Mouse (Mus musculus): ENCODE data around the gene Gm49387.
"Not testable (repeated sequence)": the region's sequence is repeated elsewhere in the genome, so short reads cannot be mapped to it uniquely, and the experiment has no call there.

Gene Gm49387

GRCm38 (mm10) chr14:31640890-31641505, 320 bp upstream of the Gm49387 start, which contains the start of the genes Btd and Hacl1:
TSS of gene Btd (plus strand) at chr14:31641028.
TSS of gene Hacl1 (minus strand) at chr14:31641286.
- DNase-seq (ENCODE audit: low read depth): peak; percentile 92

DNA sequence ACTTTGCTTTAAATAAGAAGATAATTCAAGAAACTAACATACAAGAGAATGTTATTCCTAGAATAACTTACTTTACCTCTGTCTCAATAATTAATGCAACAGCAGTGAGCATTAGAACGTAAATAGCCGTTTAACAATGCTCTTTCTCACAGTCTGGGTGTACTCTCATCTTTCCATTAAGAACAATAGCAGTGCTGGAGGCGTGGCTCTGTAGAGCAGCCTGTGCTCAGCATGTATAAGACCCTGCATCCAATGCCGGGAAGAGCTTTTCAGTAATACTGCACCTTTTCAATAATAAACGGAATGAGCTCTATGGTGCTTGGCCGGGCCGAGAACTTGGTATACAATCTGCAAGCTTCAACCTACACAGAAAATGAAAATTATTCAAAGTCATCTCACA, 10.0 kb downstream of the Gm49387 start:
- no peak for DNase-seq (ENCODE audit: low read depth)

DNA sequence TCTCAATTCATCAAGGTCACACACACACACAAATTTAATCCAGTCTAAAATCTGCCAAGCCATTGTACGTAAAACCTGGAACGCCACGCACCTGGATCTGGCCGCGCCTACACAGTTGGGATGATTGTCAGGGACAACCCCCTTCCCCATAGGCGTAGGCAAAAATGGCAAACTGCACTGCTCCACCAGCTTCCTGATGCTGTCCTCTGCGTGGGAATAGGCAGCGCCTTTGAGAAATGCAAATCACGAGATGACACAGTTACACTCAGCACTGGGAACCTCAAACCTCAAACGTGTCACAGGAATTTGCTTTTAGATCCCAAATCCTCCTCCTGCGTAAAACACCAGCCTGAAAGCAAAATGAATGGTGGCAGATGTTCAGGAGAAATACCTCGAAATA, 17.9 kb downstream of the Gm49387 start:
- DNase-seq (ENCODE audit: low read depth): no peak

DNA sequence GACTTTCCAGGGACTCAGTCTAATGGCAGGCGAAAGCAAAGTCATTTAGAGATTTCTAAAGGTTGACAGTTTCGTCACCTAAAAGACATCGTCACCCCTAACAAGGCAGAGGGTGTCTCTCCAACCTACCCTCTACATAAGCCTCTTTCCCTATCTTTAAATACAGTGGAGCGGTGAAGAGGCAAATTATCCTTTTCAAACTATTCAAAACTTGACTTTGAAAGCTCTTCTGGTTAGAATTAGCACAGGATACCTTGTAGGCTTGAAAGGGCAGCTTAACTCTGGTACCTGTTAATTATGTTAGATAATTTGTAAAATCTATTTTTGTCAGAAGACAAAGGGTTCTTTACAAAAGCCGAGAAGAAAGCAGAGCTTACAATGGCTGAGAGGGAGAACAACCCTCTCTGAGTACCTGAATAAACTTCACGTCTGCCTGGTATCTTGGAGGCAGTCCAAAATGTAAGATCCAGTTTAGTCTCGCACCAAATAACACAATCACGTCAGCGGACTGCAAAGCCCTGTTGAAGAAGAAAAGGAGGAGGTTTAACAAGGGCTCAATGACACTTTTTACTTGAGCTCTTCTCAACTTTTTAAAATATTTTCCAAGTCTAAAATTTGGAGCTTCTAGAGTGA, 20.0 kb downstream of the Gm49387 start:
- DNase-seq (ENCODE audit: low read depth): no peak

GRCm38 (mm10) chr14:31617997-31618396, 22.7 kb downstream of the Gm49387 start:
- DNase-seq (ENCODE audit: low read depth): no peak

- no peak for DNase-seq (ENCODE audit: low read depth)
These were observed 23.5 kb downstream of the Gm49387 start for GRCm38 (mm10) chr14:31617204-31617603.

GRCm38 (mm10) chr14:31613671-31614070, 27.0 kb downstream of the Gm49387 start:
- DNase-seq (ENCODE audit: low read depth): peak; percentile 86

GRCm38 (mm10) chr14:31611986-31612385, 28.7 kb downstream of the Gm49387 start:
- peak; percentile 4 for DNase-seq (ENCODE audit: low read depth)

GRCm38 (mm10) chr14:31605514-31605913, 35.2 kb downstream of the Gm49387 start:
- no peak for DNase-seq (ENCODE audit: low read depth)

GRCm38 (mm10) chr14:31604916-31605315, 35.8 kb downstream of the Gm49387 start:
- DNase-seq (ENCODE audit: low read depth): peak; percentile 38

- not testable (repeated sequence) for DNase-seq (ENCODE audit: low read depth)
These were observed 38.1 kb downstream of the Gm49387 start for GRCm38 (mm10) chr14:31602616-31602979.

DNA sequence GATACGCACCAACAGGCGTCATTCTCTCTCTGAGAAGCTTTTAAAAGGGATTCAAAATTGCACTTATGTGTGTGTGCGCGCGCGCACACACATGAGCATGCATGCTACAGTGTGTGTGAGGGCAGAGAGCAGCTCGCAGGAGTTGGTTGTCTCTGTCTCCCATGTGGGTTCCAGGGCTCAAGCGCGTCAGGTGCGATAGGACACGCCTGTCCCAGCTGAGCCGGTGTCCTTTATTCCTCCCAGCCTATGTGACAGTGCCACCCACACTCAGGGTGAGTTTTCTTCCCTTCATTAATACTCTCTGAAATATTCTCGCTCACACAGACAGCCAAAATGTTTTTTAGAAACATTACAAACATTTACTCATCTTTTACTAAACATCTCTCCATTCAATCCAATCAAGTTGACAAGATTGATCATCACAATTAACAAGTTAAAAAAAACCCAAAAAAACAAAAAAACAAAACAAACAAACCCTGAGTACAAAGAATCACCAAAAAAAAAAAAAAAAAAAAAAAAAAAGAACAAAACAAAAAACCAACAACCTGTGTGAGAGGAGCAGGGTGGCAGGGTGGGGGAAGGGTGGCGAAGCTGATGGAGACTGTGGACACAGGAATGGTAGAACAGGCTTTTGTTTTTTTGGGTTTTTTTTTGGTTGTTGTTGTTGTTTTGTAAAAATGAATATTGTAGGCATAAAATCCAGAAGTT, 38.6 kb downstream of the Gm49387 start:
- DNase-seq (ENCODE audit: low read depth): no peak

DNA sequence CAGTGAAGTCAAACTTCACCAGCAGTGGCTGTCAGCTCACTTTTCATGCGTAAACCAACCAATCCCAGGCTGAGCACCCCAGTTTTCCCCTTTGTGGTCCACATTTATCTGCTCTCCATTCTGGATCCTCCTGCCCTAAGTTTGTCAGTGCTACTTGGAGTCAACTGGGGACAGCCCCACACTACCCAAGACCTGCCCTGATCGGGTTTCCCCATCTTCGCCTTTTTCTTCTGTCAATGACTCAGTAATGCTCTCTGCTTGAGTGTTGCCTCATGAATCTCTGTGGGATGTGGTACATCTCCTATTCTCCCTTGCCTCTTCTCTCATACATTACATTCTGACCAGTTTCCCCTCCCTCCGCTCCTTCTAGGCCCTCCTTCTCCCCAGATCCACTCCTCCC, 43.2 kb downstream of the Gm49387 start:
- DNase-seq (ENCODE audit: low read depth): no peak

GRCm38 (mm10) chr14:31596408-31596807, 44.3 kb downstream of the Gm49387 start:
- no peak for DNase-seq (ENCODE audit: low read depth)

- DNase-seq (ENCODE audit: low read depth): no peak
These were observed 46.0 kb downstream of the Gm49387 start for GRCm38 (mm10) chr14:31594693-31595092.

DNA sequence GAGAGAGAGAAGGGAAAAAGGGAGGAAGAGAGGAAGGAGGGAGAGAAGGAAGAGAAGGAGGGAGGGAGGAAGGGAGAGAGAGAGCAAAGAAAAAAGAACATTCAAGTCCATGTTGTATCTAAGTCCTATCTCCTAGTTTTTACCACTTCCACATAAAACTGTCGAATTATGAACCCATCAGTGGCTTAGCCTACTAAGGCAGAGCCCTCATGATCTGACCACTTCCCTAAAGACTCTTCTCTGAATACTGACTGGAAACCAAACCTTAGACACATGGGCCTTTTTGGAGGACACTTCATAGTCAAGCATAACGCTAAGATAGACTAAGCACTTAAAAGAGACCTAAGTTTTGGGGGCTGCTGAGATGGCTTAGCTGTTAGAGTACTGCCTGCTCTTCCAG, 47.6 kb downstream of the Gm49387 start:
- DNase-seq (ENCODE audit: low read depth): no peak

GRCm38 (mm10) chr14:31591243-31591642, 49.4 kb downstream of the Gm49387 start, which contains the start of gene Colq:
TSS of gene Colq (minus strand) at chr14:31591343.
- DNase-seq (ENCODE audit: low read depth): no peak

- no peak for DNase-seq (ENCODE audit: low read depth)
These were observed 54.2 kb downstream of the Gm49387 start for GRCm38 (mm10) chr14:31586451-31586850.

DNA sequence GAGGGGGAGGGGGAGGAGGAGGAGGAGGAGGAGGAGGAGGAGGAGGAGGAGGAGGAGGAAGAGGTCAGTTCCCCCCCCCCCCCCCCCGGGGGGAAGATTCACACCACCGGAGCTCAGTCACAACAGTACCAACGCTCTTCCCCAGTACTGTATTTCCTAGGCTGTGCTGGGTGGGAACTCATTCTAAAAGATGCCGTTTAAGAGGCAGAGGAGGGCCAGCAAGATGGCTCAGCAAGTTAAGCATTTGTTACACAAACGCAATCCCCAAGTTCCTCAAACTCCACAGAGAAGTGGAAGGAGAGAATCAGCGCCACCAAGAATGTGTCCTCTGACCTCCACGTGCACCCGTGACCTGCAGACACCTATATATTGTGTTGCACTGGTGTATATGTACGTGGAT, 57.6 kb downstream of the Gm49387 start:
- DNase-seq (ENCODE audit: low read depth): no peak

- no peak for DNase-seq (ENCODE audit: low read depth)
These were observed 62.5 kb downstream of the Gm49387 start for GRCm38 (mm10) chr14:31577966-31578735.

- no peak for DNase-seq (ENCODE audit: low read depth)
These were observed 63.6 kb downstream of the Gm49387 start for GRCm38 (mm10) chr14:31576846-31577697.
